Mouse (Mus musculus) midbrain, embryonic 15.5 days (tissue): ENCODE results near the gene Pik3ip1. TPM values are rescaled to one million over a fixed set of nuclear protein-coding genes. Genes with fewer than 3 reads are reported as not detected.

Source experiments
- ATAC-seq: fragments of 200-750 bp; cut with Nextera tagmentation; replicated peaks from 2 replicates; pipeline ENCODE4 v1.8.0; 2017; ENCODE audit warnings: moderate TSS enrichment
- H3K27ac ChIP-seq: fragments of 300-500 bp; sonication (generic); 2 replicates; pipeline ENCODE4 v1.5.1; 2015; ENCODE audit warnings: mild to moderate bottlenecking, inconsistent platforms
- H3K27me3 ChIP-seq: fragments of 300-500 bp; sonication (generic); replicated peaks from 2 replicates; pipeline ENCODE4 v1.6.1; 2015; ENCODE audit warnings: inconsistent platforms
- H3K36me3 ChIP-seq: fragments of 300-500 bp; sonication (generic); replicated peaks from 2 replicates; pipeline ENCODE4 v1.6.1; 2015; ENCODE audit warnings: inconsistent platforms
- H3K4me1 ChIP-seq: fragments of 300-500 bp; sonication (generic); 2 replicates; pipeline ENCODE4 v1.6.1; 2015; ENCODE audit warnings: inconsistent platforms
- H3K4me2 ChIP-seq: fragments of 300-500 bp; sonication (generic); 2 replicates; pipeline ENCODE4 v1.6.1; 2015; ENCODE audit warnings: inconsistent platforms, mild to moderate bottlenecking, moderate library complexity
- H3K4me3 ChIP-seq: fragments of 300-500 bp; sonication (generic); 2 replicates; pipeline ENCODE4 v1.5.1; 2015; ENCODE audit warnings: mild to moderate bottlenecking, inconsistent platforms
- H3K9ac ChIP-seq: fragments of 300-500 bp; sonication (generic); 2 replicates; pipeline ENCODE4 v1.6.1; 2015; ENCODE audit warnings: mild to moderate bottlenecking, inconsistent platforms
- H3K9me3 ChIP-seq: fragments of 300-500 bp; sonication (generic); 2 replicates; pipeline ENCODE4 v1.6.1; 2016; ENCODE audit warnings: inconsistent platforms
- WGBS: fragments of 180-500 bp; shearing (Covaris S2); methylation state at CpG from one replicate; pipeline ENCODE4 v1.1.7; 2015; ENCODE audit warnings: mixed read lengths; 5-methylcytosine and 5-hydroxymethylcytosine counted together
- polyA plus RNA-seq: library from polyadenylated mRNA; unstranded; fragments of >200 nt; fragmentation: Nextera tagmentation; extraction: Ambion mirVana; gene quantifications from 2 replicates; pipeline ENCODE4 v1.2.1, GENCODE M21; 2015

The Pik3ip1 gene
- polyA plus RNA-seq, 1 experiment from 2014 or later: 26.5 TPM

DNA sequence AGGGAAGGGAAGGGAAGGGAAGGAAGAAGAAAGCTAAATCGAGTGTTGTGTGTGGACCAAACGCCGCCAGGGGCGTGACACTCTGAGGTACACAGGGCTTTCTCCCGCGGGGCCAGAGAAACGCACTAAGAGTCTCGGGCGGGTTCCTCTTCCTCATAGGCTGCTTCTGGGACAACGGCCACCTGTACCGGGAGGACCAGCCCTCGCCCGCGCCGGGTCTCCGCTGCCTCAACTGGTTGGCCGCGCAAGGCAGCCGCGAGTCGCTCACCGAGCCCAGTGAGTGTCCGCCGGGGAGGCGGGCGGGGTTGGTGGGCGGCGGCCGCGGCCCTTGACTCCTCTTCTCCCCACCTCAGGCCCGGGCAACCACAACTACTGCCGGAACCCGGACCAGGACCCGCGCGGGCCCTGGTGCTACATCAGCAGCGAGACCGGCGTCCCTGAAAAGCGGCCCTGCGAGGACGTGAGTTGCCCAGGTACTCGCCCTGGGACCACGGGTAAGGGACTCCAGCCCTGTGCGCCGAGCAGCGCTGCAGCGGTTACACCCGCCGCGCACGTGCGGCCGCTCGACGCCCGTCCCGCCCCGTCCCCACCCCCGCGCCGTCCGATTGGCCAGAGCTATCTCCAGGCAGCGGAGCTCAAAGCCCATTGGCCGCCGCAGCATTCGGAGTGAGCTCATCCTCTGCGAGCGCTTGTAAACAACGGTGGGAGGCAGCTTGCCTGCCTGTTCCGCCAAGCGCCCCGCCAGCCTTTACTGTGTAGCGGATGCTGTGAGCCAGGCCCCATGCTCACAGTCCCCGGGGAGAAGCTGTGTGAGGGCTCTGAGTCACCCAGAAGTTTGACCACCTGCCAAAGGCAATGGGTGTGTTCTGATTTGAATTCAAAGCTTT is 1.8 kb downstream of the Pik3ip1 start:
- peak overlapping the region; percentile 71 for H3K27ac ChIP-seq
- peak overlapping the region; percentile 71 for H3K4me3 ChIP-seq
- peaks cover 5% of the 10 kb centered on the region; the same call in 1 of the 2 replicates for H3K36me3 ChIP-seq
- no peaks in the 10 kb centered on the region for H3K27me3 ChIP-seq
- H3K4me2 ChIP-seq: peak overlapping the region; percentile 100
- no peaks in the 10 kb centered on the region for H3K9me3 ChIP-seq
- H3K4me1 ChIP-seq: peaks cover 30% of the 10 kb centered on the region
- peak overlapping the region; percentile 50 for H3K9ac ChIP-seq
- under 1% methylated on average over 75 of the region's 75 CpGs for WGBS
- peak; percentile 98 for ATAC-seq

DNA sequence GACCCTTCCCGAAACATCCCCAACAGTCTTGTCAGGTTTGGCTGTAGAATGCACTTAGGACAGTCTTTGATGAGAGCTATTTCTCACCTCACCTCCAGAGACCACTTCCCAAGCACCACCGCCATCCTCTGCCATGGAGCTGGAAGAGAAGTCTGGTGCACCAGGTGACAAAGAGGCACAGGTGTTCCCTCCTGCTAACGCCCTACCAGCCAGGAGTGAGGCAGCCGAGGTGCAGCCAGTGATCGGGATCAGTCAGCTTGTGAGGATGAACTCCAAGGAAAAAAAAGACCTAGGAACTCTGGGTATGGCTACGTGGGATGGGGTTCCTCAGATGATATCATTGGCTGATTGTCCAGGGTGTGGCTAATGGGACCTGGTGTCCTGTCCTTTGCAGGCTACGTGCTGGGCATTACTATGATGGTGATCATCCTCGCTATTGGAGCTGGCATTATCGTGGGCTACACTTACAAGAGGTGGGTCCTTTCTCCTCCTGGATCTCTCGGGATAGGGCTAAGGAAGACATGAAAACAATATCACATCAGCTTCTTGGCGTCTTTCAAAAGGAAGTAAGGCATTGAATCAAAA is 3.0 kb downstream of the Pik3ip1 start:
- Histone ChIP-seq H3K27ac (no peak overlapping the region), H3K4me1 (peaks cover 41% of the 10 kb centered on the region), H3K9ac (no peak overlapping the region)

DNA sequence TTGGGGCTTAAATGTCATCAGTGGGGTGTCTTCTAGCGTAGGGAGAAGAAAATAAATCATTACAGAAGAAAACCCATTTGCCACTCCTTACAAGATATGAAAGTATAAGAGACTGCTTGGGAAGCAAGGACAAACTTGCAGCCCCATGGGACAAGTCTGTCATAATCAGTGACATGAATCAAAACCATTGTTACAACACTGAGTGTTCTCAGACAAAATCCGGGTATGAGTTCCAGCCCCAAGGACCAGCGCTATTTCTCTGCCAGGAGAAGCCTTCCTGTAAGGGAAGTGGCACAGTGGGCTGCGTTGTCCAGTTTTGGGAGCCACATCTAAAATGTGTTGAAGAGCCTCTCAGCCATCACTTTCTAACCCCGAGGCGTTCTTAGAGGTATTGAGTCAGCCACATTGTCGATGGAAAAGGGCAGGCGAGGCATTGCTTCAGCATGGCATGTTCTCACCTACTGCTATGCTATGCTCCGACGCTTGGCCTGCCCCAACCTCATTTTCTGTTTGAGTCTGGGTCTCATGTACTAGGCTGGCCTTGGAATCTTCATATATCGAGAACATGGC is 4.0 kb downstream of the Pik3ip1 start:
- Histone ChIP-seq H3K27me3 (no peaks in the 10 kb centered on the region), H3K9ac (no peak overlapping the region), H3K9me3 (no peaks in the 10 kb centered on the region), H3K4me2 (no peak overlapping the region), H3K36me3 (peaks cover 5% of the 10 kb centered on the region; the same call in 1 of the 2 replicates), H3K4me1 (peaks cover 41% of the 10 kb centered on the region), H3K4me3 (no peak overlapping the region), H3K27ac (no peak overlapping the region)
- WGBS: 91% methylated on average over 11 of the region's 11 CpGs
- no peak for ATAC-seq

More for the DNA sequence above, 3.0 kb downstream of the Pik3ip1 start:
- WGBS: 87% methylated on average over 11 of the region's 11 CpGs
- H3K4me2 ChIP-seq: peak overlapping the region; percentile 100
- H3K36me3 ChIP-seq: peaks cover 5% of the 10 kb centered on the region; the same call in 1 of the 2 replicates
- H3K4me3 ChIP-seq: no peak overlapping the region
- H3K27me3 ChIP-seq: no peaks in the 10 kb centered on the region
- H3K9me3 ChIP-seq: no peaks in the 10 kb centered on the region
- no peak for ATAC-seq

DNA sequence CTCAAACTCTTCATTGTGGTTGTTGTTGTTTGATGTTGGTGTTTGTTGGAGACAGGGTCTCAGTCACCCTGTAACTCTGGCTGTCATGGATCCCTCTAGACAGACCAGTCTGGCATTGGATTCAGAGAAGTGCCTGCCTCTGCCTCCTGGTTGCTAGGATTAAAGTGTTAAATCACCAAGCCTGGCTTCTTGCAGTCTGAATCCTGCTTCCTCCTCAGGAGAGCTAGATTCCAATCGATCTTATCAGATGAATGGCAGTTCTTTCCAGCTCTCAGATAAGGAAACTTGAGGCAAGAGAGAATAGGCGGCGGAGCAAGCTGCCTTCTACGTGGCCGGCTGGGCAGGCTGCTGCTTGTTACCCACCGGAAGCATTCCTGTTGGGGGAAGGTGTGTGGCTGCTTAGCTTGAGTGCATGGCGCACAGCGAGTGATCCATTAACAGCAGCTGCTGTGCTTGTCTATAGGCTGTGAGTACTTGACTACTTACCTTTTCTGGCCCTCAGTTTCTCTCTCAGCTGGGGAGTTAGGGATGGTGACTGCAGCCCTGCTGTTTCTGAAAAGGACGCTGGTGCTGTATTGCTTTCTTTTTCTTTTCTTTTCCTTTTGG is 4.6 kb downstream of the Pik3ip1 start:
- Histone ChIP-seq H3K9ac (no peak overlapping the region), H3K4me2 (no peak overlapping the region), H3K27me3 (no peaks in the 10 kb centered on the region), H3K36me3 (peaks cover 5% of the 10 kb centered on the region; the same call in 1 of the 2 replicates), H3K27ac (no peak overlapping the region), H3K4me3 (no peak overlapping the region), H3K4me1 (peaks cover 40% of the 10 kb centered on the region), H3K9me3 (no peaks in the 10 kb centered on the region)
- ATAC-seq: no peak
- 49% methylated on average over 9 of the region's 9 CpGs for WGBS

DNA sequence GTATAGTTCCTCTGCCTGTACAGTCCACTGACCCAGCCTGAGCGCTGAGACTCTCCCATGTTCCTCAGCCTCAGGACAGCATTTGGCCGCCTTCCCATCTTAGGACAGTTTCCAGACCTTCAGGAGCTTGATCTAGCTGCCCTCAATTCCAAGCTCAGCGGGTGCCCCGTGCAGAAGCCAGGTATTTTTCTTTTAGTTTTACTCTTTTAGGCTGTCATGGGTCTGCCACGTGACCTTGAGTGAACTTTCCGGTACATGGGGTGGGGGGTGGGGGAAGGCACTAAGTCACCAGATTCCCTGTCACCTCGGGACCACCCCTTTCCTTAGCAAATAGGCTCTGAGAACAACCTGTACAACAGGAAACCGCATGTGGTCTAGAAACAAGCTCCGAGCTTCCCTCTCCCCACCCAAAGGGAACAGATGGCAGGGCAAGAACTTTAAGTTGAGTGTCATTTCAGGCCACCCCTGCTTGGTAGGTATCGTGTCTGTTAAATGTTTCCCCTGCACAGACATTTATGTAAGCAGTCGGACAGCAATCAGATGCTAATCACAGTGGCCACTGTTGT is 5.5 kb downstream of the Pik3ip1 start:
- Histone ChIP-seq H3K27me3 (no peaks in the 10 kb centered on the region), H3K36me3 (peaks cover 5% of the 10 kb centered on the region; the same call in 1 of the 2 replicates), H3K9ac (no peak overlapping the region), H3K4me2 (no peak overlapping the region), H3K4me3 (no peak overlapping the region), H3K27ac (no peak overlapping the region), H3K4me1 (peaks cover 32% of the 10 kb centered on the region), H3K9me3 (no peaks in the 10 kb centered on the region)
- ATAC-seq: no peak
- 60% methylated on average over 11 of the region's 11 CpGs for WGBS

DNA sequence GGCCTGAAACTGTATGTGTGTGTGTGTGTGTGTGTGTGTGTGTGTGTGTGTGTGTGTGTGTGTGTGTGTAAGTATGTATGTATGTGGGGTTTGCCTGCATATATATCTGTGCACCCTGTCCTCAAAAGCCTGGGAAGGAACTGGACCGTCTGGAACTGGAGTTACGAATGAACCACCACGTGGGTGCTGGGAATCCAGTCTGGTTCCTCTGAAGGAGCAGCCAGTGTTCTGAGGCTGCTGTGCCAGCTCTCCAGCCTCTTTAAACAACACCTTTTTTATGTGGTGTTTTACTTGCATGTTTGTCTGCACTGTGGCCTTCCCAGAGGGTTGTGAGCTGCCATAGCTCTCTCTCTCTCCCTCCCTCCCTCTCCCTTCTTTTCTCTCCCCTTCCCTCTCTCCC is 6.4 kb downstream of the Pik3ip1 start:
- peaks cover 29% of the 10 kb centered on the region for H3K4me1 ChIP-seq
- peaks cover 9% of the 10 kb centered on the region for H3K36me3 ChIP-seq
- H3K27me3 ChIP-seq: no peaks in the 10 kb centered on the region
- ATAC-seq: no peak
- H3K27ac ChIP-seq: peak overlapping the region; percentile 65; the same call in 1 of the 2 replicates
- 76% methylated on average over 3 of the region's 3 CpGs for WGBS
- no peak overlapping the region for H3K4me2 ChIP-seq
- no peak overlapping the region for H3K4me3 ChIP-seq
- no peak overlapping the region for H3K9ac ChIP-seq
- no peaks in the 10 kb centered on the region for H3K9me3 ChIP-seq

DNA sequence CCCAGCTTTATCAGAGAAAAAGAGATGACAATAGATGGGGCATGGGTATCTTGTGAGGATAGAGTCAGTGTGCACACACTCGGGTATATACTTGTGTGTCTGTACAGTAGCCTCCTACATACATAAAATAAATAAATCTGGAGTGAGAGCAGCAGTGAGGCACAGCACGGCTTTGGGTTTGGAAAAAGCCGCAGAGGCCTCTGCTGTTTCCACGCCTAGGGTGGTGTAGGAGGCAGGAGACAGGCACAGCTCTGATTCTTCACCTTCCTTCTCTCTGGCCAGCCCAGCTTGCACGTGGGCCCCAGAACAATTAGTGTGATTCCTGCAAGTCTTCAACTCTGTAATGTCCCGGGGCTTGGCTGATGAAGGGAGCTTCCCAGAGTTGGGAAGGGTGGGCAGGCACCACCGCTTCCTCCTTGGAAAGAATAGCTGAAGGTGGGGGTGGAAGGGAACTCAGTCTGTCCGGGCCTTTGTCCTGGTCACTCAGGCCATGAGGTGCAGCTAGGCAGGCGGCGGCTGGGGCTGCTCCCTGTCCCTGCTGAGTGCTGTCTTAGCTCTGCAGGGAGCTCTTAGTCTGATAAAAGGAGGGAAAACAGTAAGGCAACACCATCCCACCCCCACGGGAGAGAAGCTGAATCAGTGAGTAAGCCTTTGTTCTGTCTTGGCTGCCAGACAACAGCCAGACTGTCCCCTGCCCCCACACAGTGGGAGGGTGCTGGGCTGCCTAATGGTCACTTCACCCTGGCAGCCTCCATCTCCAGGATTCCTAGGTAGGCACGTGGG is 7.2 kb downstream of the Pik3ip1 start:
- WGBS: 5% methylated on average over 12 of the region's 12 CpGs
- H3K36me3 ChIP-seq: peaks cover 17% of the 10 kb centered on the region
- no peaks in the 10 kb centered on the region for H3K27me3 ChIP-seq
- H3K27ac ChIP-seq: peak overlapping the region; percentile 65
- H3K9me3 ChIP-seq: no peaks in the 10 kb centered on the region
- H3K4me2 ChIP-seq: no peak overlapping the region
- peaks cover 23% of the 10 kb centered on the region for H3K4me1 ChIP-seq
- ATAC-seq: peak; percentile 54
- peak overlapping the region; percentile 15; the same call in 1 of the 2 replicates for H3K9ac ChIP-seq
- H3K4me3 ChIP-seq: no peak overlapping the region

DNA sequence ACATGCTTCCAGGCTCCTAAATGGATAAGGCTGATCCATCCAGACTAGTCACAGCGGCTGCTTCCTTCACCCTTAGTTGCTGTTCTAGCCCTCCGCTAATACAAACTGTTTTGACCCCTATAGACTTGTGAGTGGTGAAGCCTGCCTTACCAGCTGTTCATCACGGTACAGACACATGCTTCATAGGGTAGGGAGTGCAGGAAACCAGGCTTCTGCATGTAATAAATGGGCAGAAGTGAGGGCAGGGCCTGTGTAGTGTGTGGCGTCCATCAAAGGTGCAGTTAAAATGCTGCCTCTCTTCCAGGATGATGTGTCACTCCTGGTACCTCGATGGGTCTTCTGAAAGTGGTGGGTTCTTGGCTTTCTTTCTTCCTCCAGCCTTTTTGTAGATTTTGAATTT is 7.8 kb downstream of the Pik3ip1 start:
- 0 out of 2 replicates have a peak overlapping the region, but pooled peaks have one; percentile 15 for H3K9ac ChIP-seq
- H3K27me3 ChIP-seq: no peaks in the 10 kb centered on the region
- peaks cover 20% of the 10 kb centered on the region for H3K36me3 ChIP-seq
- no peak; the same call in 1 of the 2 replicates for ATAC-seq
- peak overlapping the region; percentile 65 for H3K27ac ChIP-seq
- no peak overlapping the region for H3K4me2 ChIP-seq
- 46% methylated on average over 5 of the region's 5 CpGs for WGBS
- peaks cover 17% of the 10 kb centered on the region for H3K4me1 ChIP-seq
- H3K4me3 ChIP-seq: no peak overlapping the region
- no peaks in the 10 kb centered on the region for H3K9me3 ChIP-seq

DNA sequence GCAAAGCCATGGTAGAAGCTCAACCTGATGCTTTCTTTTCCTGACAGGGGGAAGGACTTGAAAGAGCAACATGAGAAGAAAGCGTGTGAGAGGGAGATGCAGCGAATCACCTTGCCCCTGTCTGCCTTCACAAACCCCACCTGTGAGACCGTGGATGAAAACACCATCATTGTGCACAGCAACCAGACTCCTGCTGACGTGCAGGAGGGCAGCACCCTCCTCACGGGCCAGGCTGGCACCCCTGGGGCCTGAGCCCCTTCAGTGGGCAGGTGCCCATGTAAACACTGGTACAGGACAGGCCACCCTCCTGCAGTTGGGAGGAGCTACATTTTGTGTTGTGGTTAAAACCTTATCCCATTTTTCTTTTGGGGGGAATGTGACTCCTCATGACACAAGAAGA is 11.3 kb downstream of the Pik3ip1 start:
- Histone ChIP-seq H3K27me3 (no peaks in the 10 kb centered on the region), H3K36me3 (peaks cover 39% of the 10 kb centered on the region), H3K4me3 (no peak overlapping the region), H3K4me2 (no peak overlapping the region), H3K4me1 (peaks cover 14% of the 10 kb centered on the region), H3K9me3 (no peaks in the 10 kb centered on the region), H3K9ac (no peak overlapping the region), H3K27ac (no peak overlapping the region)
- ATAC-seq: no peak
- 86% methylated on average over 5 of the region's 5 CpGs for WGBS

DNA sequence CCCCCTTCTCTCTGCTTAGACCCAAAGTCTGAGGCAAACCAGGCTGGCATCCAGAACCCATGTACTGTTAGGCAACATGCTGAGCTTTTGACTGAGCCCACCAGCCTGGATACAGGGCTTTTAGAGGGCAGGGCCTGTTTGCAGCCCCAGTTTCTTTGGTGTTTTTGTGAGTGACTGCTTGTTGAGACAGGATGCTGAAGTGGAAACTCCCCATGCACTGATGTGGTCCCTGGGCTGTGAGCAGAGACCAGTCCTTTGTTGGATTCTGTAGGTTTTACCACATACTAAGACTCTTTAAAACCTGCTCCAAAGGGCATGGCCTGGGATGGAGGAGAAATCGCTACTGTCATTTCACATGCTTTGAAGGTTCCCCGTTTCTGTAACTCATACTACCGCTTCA is 14.7 kb downstream of the Pik3ip1 start:
- no peak overlapping the region for H3K27ac ChIP-seq
- no peaks in the 10 kb centered on the region for H3K9me3 ChIP-seq
- H3K9ac ChIP-seq: no peak overlapping the region
- H3K4me3 ChIP-seq: no peak overlapping the region
- WGBS: 82% methylated on average over 3 of the region's 3 CpGs
- ATAC-seq: no peak
- H3K4me2 ChIP-seq: no peak overlapping the region
- peaks cover 47% of the 10 kb centered on the region for H3K36me3 ChIP-seq
- H3K27me3 ChIP-seq: no peaks in the 10 kb centered on the region
- H3K4me1 ChIP-seq: peaks cover 6% of the 10 kb centered on the region; the same call in 1 of the 2 replicates

DNA sequence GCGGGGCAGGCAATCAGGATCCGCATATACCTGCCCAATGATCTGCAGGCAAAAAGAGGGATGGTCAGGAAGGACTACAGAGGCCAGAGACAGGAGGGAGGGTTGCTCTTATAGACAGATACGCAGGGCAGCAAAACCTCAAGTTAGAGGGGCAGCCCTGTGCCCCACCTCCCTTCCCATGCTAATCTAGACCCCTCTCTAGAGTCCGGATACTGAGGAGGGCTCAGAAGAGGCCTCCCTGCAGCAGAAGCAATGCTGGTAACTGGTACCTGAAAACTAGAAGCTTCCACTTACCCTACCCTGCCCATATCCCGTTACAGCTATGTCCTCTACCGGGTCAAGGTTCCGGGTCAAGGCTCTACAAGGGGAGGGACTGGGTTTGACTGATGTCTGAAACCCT is 16.1 kb downstream of the Pik3ip1 start:
- Histone ChIP-seq H3K4me2 (no peak overlapping the region), H3K4me1 (peaks cover 6% of the 10 kb centered on the region; the same call in 1 of the 2 replicates), H3K27ac (no peak overlapping the region), H3K27me3 (no peaks in the 10 kb centered on the region), H3K9ac (no peak overlapping the region), H3K36me3 (peaks cover 56% of the 10 kb centered on the region), H3K9me3 (no peaks in the 10 kb centered on the region), H3K4me3 (no peak overlapping the region)
- no peak for ATAC-seq
- 92% methylated on average over 7 of the region's 7 CpGs for WGBS
